Mouse (Mus musculus): ENCODE results near the gene Lmod2.

Lmod2 gene

DNA sequence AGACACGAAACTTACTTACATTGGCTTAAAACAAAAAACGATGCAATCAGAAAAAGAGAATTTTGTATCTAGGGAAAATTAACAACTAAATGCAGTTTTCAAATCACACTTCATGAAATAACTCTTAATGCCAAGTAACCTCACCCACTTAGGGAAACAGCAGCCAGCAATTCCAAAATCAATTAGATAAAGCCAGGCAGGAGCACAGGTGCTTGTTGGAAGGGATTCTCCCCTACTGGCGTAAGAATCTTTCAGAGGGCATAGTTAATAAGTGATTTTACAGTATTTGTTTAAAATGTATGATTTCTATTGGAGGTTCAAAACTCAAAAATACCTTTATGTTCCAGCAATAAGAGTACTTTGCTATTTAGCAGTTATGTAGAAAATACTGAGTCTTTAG, 45.4 kb downstream of the Lmod2 start:
- no peak for DNase-seq (ENCODE audit: low spot score in 2 of 2)

DNA sequence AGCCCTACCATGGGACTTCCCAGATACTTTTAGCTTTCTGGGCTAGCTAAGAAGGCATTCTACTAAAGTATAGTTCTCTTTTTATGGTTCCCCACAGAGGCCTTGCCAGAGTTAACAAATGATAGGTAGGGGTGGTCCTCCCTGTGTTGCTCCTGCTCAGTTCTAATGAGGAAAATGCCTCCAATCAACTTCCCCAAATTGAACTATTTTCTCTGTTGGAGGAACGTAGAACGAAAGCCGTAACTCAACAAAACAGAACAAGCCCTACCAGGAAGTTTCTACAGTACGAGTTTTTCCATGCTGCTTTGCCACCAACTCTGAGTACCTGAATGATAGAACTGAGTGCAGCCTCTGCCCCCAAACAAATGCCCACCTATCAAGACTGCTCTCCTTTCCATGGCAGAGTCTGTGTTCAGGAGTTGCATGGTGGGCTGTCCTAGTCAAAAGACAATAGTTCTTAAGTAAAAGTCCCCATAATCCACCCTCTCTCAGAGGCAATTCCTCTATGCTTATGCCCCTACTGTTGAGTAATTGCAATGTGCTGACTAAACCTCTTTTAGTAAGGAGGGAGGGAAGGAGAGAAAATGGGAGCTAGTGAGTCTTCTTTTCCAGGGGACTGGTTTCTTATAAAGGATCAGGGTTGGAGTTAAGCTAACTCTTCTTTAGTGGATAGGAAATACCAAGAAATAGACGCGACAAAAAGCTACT, 47.9 kb downstream of the Lmod2 start:
- DNase-seq (ENCODE audit: low spot score in 2 of 2), result no peak

DNA sequence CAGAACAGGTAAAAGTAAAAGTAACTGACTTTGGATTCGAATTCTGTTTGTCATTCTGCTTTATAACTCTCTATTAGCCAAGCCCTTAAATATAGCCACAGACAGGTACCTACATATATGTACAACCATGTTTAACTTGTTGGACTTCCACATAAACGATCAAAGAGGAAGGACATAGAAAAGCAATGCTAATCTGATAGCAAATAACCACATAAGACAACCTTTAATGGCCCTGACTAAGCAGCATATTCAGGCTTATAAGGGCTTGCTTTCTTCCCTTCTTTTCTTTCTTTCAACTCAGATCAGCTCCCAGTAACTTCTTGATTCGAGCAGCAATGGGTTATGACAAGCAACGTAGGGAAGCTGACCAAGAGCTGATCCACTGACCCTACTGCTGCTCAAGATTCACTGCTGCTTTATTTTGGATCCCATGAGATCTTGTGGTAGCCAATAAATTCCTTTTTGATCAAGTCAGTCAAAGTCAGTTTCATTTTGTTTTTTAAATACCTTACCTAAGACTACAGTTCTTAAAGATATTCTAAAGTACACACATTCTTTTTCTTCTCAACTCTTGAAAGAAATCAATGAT, 49.6 kb downstream of the Lmod2 start:
- no peak for DNase-seq (ENCODE audit: low spot score in 2 of 2)

DNA sequence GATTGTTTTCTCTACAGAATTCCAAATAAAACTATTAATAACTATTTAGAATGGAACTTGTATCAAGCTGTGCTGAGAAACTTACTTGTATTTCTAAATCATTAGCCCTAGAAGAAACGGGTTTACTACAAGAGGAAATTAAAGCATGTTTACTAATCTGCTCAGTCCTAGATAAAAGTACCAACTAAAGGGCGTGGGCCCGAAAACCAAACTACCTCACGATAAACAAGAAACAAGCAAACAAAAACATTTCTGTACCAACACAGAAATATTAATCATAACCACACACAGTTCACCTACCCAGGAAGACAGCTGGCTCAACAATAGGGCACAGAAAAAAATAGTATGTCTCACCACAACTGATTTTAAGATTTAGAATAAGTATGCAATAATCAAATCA, 50.8 kb downstream of the Lmod2 start:
- DNase-seq (ENCODE audit: low spot score in 2 of 2), result no peak

DNA sequence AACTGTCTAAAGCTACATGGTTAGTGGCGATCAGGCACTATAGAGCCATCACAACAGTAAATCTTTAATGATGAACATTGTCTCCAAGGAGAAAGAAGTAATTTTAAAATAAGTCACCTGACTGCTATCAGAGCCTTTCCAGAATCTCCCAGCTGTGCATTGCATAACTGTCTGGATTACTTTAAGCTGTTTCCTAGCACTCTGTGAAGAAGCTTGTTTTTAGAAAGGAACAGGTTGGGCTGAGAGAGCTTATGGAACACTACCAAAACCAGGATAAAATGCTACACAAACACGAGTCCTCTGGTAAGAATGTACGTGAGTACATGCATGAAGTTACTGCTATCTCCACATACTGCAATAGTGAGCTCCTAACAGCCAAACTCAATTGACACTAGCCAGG, 53.2 kb downstream of the Lmod2 start:
- no peak for DNase-seq (ENCODE audit: low spot score in 2 of 2)

DNA sequence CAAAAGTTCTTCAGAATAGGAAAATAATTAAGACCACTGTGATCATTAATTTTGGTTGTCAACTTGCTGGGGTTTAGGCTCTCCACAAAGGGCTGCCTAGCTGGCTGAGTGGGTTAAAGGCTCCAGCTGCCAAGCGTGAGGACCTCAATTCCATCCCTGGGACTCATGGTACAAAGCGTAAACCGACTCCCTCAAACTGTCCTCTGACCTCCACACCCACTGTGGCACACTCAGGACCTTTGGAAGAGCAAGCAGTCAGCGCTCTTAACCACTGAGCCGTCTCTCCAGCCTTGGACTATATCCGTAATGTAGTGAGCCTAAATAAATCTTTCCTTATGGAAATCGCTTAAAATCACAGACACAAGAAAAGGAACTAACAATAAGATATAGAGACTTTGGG, 54.0 kb downstream of the Lmod2 start:
- no peak for DNase-seq (ENCODE audit: low spot score in 2 of 2)
